Comparison of ENCODE assay signal across 25 mouse cellular contexts in the genomic region with DNA sequence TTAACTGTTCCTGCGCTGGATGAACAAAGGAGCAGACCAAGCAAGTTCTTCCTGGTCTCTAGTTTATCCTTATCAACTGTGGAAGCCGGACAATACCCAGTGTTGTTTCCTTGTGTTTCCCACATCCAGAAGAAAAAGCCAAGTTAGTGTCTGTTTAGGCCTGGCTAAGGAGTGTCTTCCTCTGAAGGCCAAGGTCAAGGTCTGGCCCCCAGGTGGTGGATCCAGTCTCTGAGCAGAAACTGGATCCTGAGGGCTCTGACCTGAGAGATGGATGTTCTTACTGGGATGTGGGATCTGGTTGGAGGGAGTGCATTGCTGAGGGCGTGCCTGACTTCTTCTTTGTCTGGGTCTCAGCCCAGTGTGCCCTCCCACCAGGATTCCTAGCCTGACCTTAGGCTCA. TPM values are rescaled to one million over a fixed set of nuclear protein-coding genes. Genes with fewer than 3 reads are reported as not detected.
DNase-seq lines count a peak whose midpoint lies in the region; ATAC-seq lines count a peak whose summit lies in the region.
"Had no signal": no experiment of that assay in that cellular context is flagged by ENCODE, and none has a peak within 500 bp of the region (broad histone marks: within the 10 kb centered on the region; RNA-seq: fewer than 3 reads in every experiment).

No protein-coding gene starts in this region.

- peaks cover 86% of the 10 kb centered on the region for H3K27me3 ChIP-seq in forebrain, embryonic 13.5 days
- H3K27me3 ChIP-seq in forebrain, embryonic 16.5 days (replicated peaks; ENCODE audit: control insufficient read depth, insufficient read depth, low read length), result peaks cover 64% of the 10 kb centered on the region
- H3K27me3 ChIP-seq in midbrain, embryonic 11.5 days (ENCODE audit: control insufficient read depth, insufficient read depth, low read length), result peaks cover 5% of the 10 kb centered on the region; the same call in 1 of the 2 replicates
- H3K27me3 ChIP-seq in midbrain, embryonic 14.5 days (ENCODE audit: control insufficient read depth, insufficient read depth, low read length), result no peaks in the 10 kb centered on the region
- H3K27me3 ChIP-seq in embryonic facial prominence, embryonic 10.5 days (replicated peaks; ENCODE audit: low read depth, poor library complexity, severe bottlenecking), result peaks cover 38% of the 10 kb centered on the region
- H3K27me3 ChIP-seq: heart, embryonic 15.5 days; limb, embryonic 15.5 days; liver, embryonic 15.5 days; lung, embryonic 15.5 days had no signal

- ATAC-seq in forebrain, embryonic 13.5 days, result peak; percentile 24; the same call in 1 of the 2 replicates
- no peak for ATAC-seq in forebrain, embryonic 16.5 days
- peak; percentile 61 for ATAC-seq in midbrain, embryonic 11.5 days (ENCODE audit: low FRiP score)
- ATAC-seq in midbrain, embryonic 14.5 days (ENCODE audit: low FRiP score, low TSS enrichment), result no peak
- ATAC-seq: activated CD4-positive, CD25-positive, alpha-beta regulatory T cell, adult 4 months; Patski had no signal

- H3K27ac ChIP-seq in forebrain, embryonic 13.5 days, result no peak overlapping the region
- H3K27ac ChIP-seq in forebrain, embryonic 16.5 days (ENCODE audit: low read length), result no peak overlapping the region
- 0 out of 2 replicates have a peak overlapping the region, but pooled peaks have one; percentile 12 for H3K27ac ChIP-seq in midbrain, embryonic 11.5 days (ENCODE audit: low read depth, low read length)
- no peak overlapping the region for H3K27ac ChIP-seq in midbrain, embryonic 14.5 days (replicated peaks; ENCODE audit: low read depth, low read length)
- peak overlapping the region; percentile 21; the same call in 1 of the 2 replicates for H3K27ac ChIP-seq in embryonic facial prominence, embryonic 10.5 days (replicated peaks)
- H3K27ac ChIP-seq: heart, embryonic 15.5 days; limb, embryonic 15.5 days; liver, embryonic 15.5 days; lung, embryonic 15.5 days had no signal

- no peaks in the 10 kb centered on the region for H3K36me3 ChIP-seq in forebrain, embryonic 13.5 days (ENCODE audit: poor library complexity, severe bottlenecking)
- no peaks in the 10 kb centered on the region for H3K36me3 ChIP-seq in forebrain, embryonic 16.5 days (ENCODE audit: control insufficient read depth, insufficient read depth)
- no peaks in the 10 kb centered on the region for H3K36me3 ChIP-seq in midbrain, embryonic 11.5 days (ENCODE audit: control insufficient read depth, insufficient read depth, low read length)
- no peaks in the 10 kb centered on the region for H3K36me3 ChIP-seq in midbrain, embryonic 14.5 days (ENCODE audit: control insufficient read depth, insufficient read depth, low read length)
- H3K36me3 ChIP-seq in embryonic facial prominence, embryonic 10.5 days (replicated peaks), result no peaks in the 10 kb centered on the region
- H3K36me3 ChIP-seq: G1E; heart, embryonic 15.5 days; limb, embryonic 15.5 days; liver, embryonic 15.5 days; lung, embryonic 15.5 days had no signal

- 10% methylated on average over 3 of the region's 3 CpGs for WGBS in forebrain, embryonic 13.5 days
- 11% methylated on average over 3 of the region's 3 CpGs for WGBS in forebrain, embryonic 16.5 days
- 23% methylated on average over 3 of the region's 3 CpGs for WGBS in midbrain, embryonic 11.5 days
- WGBS in midbrain, embryonic 14.5 days, result 24% methylated on average over 3 of the region's 3 CpGs
- 37% methylated on average over 3 of the region's 3 CpGs for WGBS in embryonic facial prominence, embryonic 10.5 days

- peak; percentile 91 for DNase-seq in midbrain, embryonic 11.5 days (ENCODE audit: low spot score, missing footprints)
- DNase-seq in midbrain, embryonic 14.5 days, result no peak
- DNase-seq in ZHBTc4 (ENCODE audit: low read depth, low spot score) (peak; percentile 54), liver (no peak)
- no peak for DNase-seq in embryonic facial prominence, embryonic 10.5 days (ENCODE audit: low spot score)
- DNase-seq in cerebellum, adult 18-20 months, result no peak
- DNase-seq: adrenal gland, adult 8-10 months; cerebellum, adult 2 months; cerebellum, postnatal 25 days; gastrocnemius, postnatal 36 days; heart, postnatal 36 days; kidney, adult 2 months; kidney, postnatal 10 days; left cerebral cortex, postnatal 4 days; lung, postnatal 36 days had no signal

- H3K9me3 ChIP-seq in forebrain, embryonic 13.5 days (replicated peaks), result peaks cover 22% of the 10 kb centered on the region
- peaks cover 8% of the 10 kb centered on the region for H3K9me3 ChIP-seq in forebrain, embryonic 16.5 days (ENCODE audit: control insufficient read depth, low read length)
- H3K9me3 ChIP-seq in midbrain, embryonic 11.5 days (ENCODE audit: control insufficient read depth, low read length), result no peaks in the 10 kb centered on the region; the same call in 1 of the 2 replicates
- H3K9me3 ChIP-seq in midbrain, embryonic 14.5 days (ENCODE audit: control insufficient read depth, low read length), result no peaks in the 10 kb centered on the region
- H3K9me3 ChIP-seq in embryonic facial prominence, embryonic 10.5 days, result peaks cover 9% of the 10 kb centered on the region; the same call in 1 of the 2 replicates
- H3K9me3 ChIP-seq: G1E; heart, embryonic 15.5 days; limb, embryonic 15.5 days; liver, embryonic 15.5 days; lung, embryonic 15.5 days had no signal

- no peak overlapping the region for H3K4me3 ChIP-seq in forebrain, embryonic 13.5 days
- no peak overlapping the region for H3K4me3 ChIP-seq in forebrain, embryonic 16.5 days (replicated peaks; ENCODE audit: low read length)
- H3K4me3 ChIP-seq in midbrain, embryonic 11.5 days (ENCODE audit: low read depth, low read length), result no peak overlapping the region
- H3K4me3 ChIP-seq in midbrain, embryonic 14.5 days (replicated peaks; ENCODE audit: low read depth, low read length), result no peak overlapping the region
- no peak overlapping the region for H3K4me3 ChIP-seq in embryonic facial prominence, embryonic 10.5 days
- H3K4me3 ChIP-seq: heart, embryonic 15.5 days; limb, embryonic 15.5 days; liver, embryonic 15.5 days; lung, embryonic 15.5 days; myocyte had no signal

- H3K9ac ChIP-seq in forebrain, embryonic 13.5 days, result no peak overlapping the region
- H3K9ac ChIP-seq in forebrain, embryonic 16.5 days (replicated peaks; ENCODE audit: low read depth, low read length), result no peak overlapping the region
- no peak overlapping the region for H3K9ac ChIP-seq in midbrain, embryonic 11.5 days (ENCODE audit: low read length)
- no peak overlapping the region for H3K9ac ChIP-seq in midbrain, embryonic 14.5 days (replicated peaks; ENCODE audit: low read length)
- H3K9ac ChIP-seq: heart, embryonic 15.5 days; limb, embryonic 15.5 days; liver, embryonic 15.5 days; lung, embryonic 15.5 days had no signal

- H3K4me2 ChIP-seq in forebrain, embryonic 13.5 days, result no peak overlapping the region
- H3K4me2 ChIP-seq in forebrain, embryonic 16.5 days (ENCODE audit: low read length), result no peak overlapping the region
- H3K4me2 ChIP-seq in midbrain, embryonic 11.5 days, result peak overlapping the region; percentile 6; the same call in 1 of the 2 replicates
- no peak overlapping the region for H3K4me2 ChIP-seq in midbrain, embryonic 14.5 days (ENCODE audit: low read length)
- H3K4me2 ChIP-seq: heart, embryonic 15.5 days; limb, embryonic 15.5 days; liver, embryonic 15.5 days; lung, embryonic 15.5 days had no signal

- H3K4me1 ChIP-seq in forebrain, embryonic 13.5 days, result peaks cover 21% of the 10 kb centered on the region
- H3K4me1 ChIP-seq in forebrain, embryonic 16.5 days (replicated peaks; ENCODE audit: control insufficient read depth, insufficient read depth, low read length), result peaks cover 14% of the 10 kb centered on the region
- H3K4me1 ChIP-seq in midbrain, embryonic 11.5 days (ENCODE audit: control insufficient read depth, insufficient read depth, low read length), result peaks cover 22% of the 10 kb centered on the region
- H3K4me1 ChIP-seq in midbrain, embryonic 14.5 days (ENCODE audit: control insufficient read depth, insufficient read depth, low read length), result peaks cover 8% of the 10 kb centered on the region; the same call in 1 of the 2 replicates
- H3K4me1 ChIP-seq in embryonic facial prominence, embryonic 10.5 days, result peaks cover 15% of the 10 kb centered on the region
- H3K4me1 ChIP-seq: heart, embryonic 15.5 days; limb, embryonic 15.5 days; liver, embryonic 15.5 days; lung, embryonic 15.5 days had no signal

RNA-seq across cellular contexts. Expression of gene Acadsb, which starts 55.3 kb away (rescaled TPM):
- polyA plus RNA-seq in forebrain, embryonic 13.5 days (2015; fragmentation: Nextera tagmentation; extraction: Ambion mirVana), result 86.1 and 89.4 TPM in 2 replicates
- polyA plus RNA-seq in forebrain, embryonic 16.5 days (2015; fragmentation: Nextera tagmentation; extraction: Ambion mirVana), result 146 and 149 TPM in 2 replicates
- polyA plus RNA-seq in midbrain, embryonic 11.5 days (2014; fragmentation: Nextera tagmentation; extraction: Ambion mirVana), result 91.0 and 107 TPM in 2 replicates
- 99.3 and 125 TPM in 2 replicates for polyA plus RNA-seq in midbrain, embryonic 14.5 days (2014; fragmentation: Nextera tagmentation; extraction: Ambion mirVana)
- polyA plus RNA-seq in embryonic facial prominence, embryonic 10.5 days (2016; fragmentation: Nextera tagmentation; extraction: Ambion mirVana), result 59.5 and 67.4 TPM in 2 replicates

RNA-seq across cellular contexts. Expression of gene Ikzf5, which starts 55.4 kb away (rescaled TPM):
- polyA plus RNA-seq in forebrain, embryonic 13.5 days (2015; fragmentation: Nextera tagmentation; extraction: Ambion mirVana), result 17.0 and 17.1 TPM in 2 replicates
- 15.2 and 18.2 TPM in 2 replicates for polyA plus RNA-seq in forebrain, embryonic 16.5 days (2015; fragmentation: Nextera tagmentation; extraction: Ambion mirVana)
- 27.8 and 31.9 TPM in 2 replicates for polyA plus RNA-seq in midbrain, embryonic 11.5 days (2014; fragmentation: Nextera tagmentation; extraction: Ambion mirVana)
- polyA plus RNA-seq in midbrain, embryonic 14.5 days (2014; fragmentation: Nextera tagmentation; extraction: Ambion mirVana), result 15.6 and 22.8 TPM in 2 replicates
- polyA plus RNA-seq in embryonic facial prominence, embryonic 10.5 days (2016; fragmentation: Nextera tagmentation; extraction: Ambion mirVana), result 17.3 and 18.1 TPM in 2 replicates

Comparison
In these comparisons a context has a peak if more than half of its experiments do, and no peak if none do; other contexts are left out.
1. ATAC-seq: peak in forebrain, embryonic 13.5 days (single experiment) and midbrain, embryonic 11.5 days (single experiment); none in forebrain, embryonic 16.5 days (single experiment) and midbrain, embryonic 14.5 days (single experiment).
2. H3K27ac ChIP-seq: peak in midbrain, embryonic 11.5 days (single experiment) and embryonic facial prominence, embryonic 10.5 days (single experiment); none in forebrain, embryonic 13.5 days (single experiment), forebrain, embryonic 16.5 days (single experiment) and midbrain, embryonic 14.5 days (single experiment).
3. DNase-seq: peak in midbrain, embryonic 11.5 days (single experiment) and ZHBTc4 (single experiment); none in midbrain, embryonic 14.5 days (single experiment), embryonic facial prominence, embryonic 10.5 days (single experiment), liver (single experiment) and cerebellum, adult 18-20 months (0 of 2).